Mouse (Mus musculus): ENCODE data around the gene Trim28.
A peak's percentile ranks its signal among the peaks of the same experiment; 100 is the strongest.

DNA sequence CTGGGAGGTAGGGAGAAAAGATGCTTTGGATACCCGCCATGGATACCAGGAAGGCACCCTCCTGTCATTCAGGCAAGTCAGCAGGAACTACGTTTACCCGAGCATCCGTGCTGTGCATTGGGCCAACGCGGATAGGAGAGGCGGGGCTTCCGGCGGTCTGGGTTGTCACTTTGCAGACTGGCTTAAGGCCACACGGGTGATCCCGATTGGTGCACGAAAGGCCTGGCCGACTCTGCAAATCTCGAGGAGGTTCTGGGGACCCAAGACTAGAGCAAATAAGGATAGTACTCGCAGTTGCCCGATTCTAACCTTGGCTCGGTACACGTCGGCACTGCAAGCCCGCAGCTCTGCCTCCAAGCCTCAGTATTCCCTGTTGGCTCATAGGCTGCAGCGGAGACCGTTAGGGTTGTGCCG lies 33.2 kb upstream of the Trim28 start, which contains the start of gene Zfp324:
- TF ChIP-seq CTCF (IDR thresholded peaks at IDR 0.05; ENCODE audit: borderline replicate concordance, insufficient read depth, low read depth, low read length) (no peak), POLR2A (IDR thresholded peaks at IDR 0.05; ENCODE audit: borderline replicate concordance, insufficient read depth, low read length) (peak; percentile 66; the same call in 1 of the 2 replicates)
